Mouse (Mus musculus) midbrain, embryonic 14.5 days (tissue): ENCODE results near the gene Sec1. TPM values are rescaled to one million over a fixed set of nuclear protein-coding genes. Genes with fewer than 3 reads are reported as not detected.

ENCODE experiments used
- ATAC-seq: fragments of 200-750 bp; cut with Nextera tagmentation; 2 replicates; pipeline ENCODE4 v1.8.0; 2017; ENCODE audit warnings: moderate number of reproducible peaks, moderate library complexity; ENCODE audit not compliant: low FRiP score, low TSS enrichment
- DNase-seq: peaks from one replicate; pipeline ENCODE4 v3.0.0-alpha.2; 2015
- H3K27ac ChIP-seq: fragments of 300-500 bp; sonication (generic); replicated peaks from 2 replicates; pipeline ENCODE4 v1.5.1; 2014; ENCODE audit warnings: mild to moderate bottlenecking, low read depth, low read length, moderate library complexity
- H3K27me3 ChIP-seq: fragments of 300-500 bp; sonication (generic); 2 replicates; pipeline ENCODE4 v1.6.1; 2014; ENCODE audit warnings: low read length, control low read depth, mixed read lengths; ENCODE audit not compliant: control insufficient read depth, insufficient read depth
- H3K36me3 ChIP-seq: fragments of 300-500 bp; sonication (generic); 2 replicates; pipeline ENCODE4 v1.6.1; 2014; ENCODE audit warnings: low read length, control low read depth; ENCODE audit not compliant: control insufficient read depth, insufficient read depth
- H3K4me1 ChIP-seq: fragments of 300-500 bp; sonication (generic); 2 replicates; pipeline ENCODE4 v1.6.1; 2014; ENCODE audit warnings: mild to moderate bottlenecking, antibody characterized with exemption, low read length, control low read depth; ENCODE audit not compliant: control insufficient read depth, insufficient read depth
- H3K4me2 ChIP-seq: fragments of 300-500 bp; sonication (generic); 2 replicates; pipeline ENCODE4 v1.6.1; 2014; ENCODE audit warnings: mild to moderate bottlenecking, low read length, moderate library complexity
- H3K4me3 ChIP-seq: fragments of 300-500 bp; sonication (generic); replicated peaks from 2 replicates; pipeline ENCODE4 v1.5.1; 2014; ENCODE audit warnings: low read depth, low read length
- H3K9ac ChIP-seq: fragments of 300-500 bp; sonication (generic); replicated peaks from 2 replicates; pipeline ENCODE4 v1.6.1; 2014; ENCODE audit warnings: mild to moderate bottlenecking, low read length, moderate library complexity
- H3K9me3 ChIP-seq: fragments of 300-500 bp; sonication (generic); 2 replicates; pipeline ENCODE4 v1.6.1; 2016; ENCODE audit warnings: low read length, control low read depth, mixed read lengths; ENCODE audit not compliant: control insufficient read depth
- WGBS: fragments of 180-500 bp; shearing (Covaris S2); extraction: QIAGEN DNeasy Blood & Tissue Kit; methylation state at CpG from one replicate; pipeline ENCODE4 v1.1.7; 2014; 5-methylcytosine and 5-hydroxymethylcytosine counted together
- polyA plus RNA-seq: library from polyadenylated mRNA; unstranded; fragments of >200 nt; fragmentation: Nextera tagmentation; extraction: Ambion mirVana; gene quantifications from 2 replicates; pipeline ENCODE4 v1.2.1, GENCODE M21; 2014

Sec1 gene
- polyA plus RNA-seq, 1 experiment from 2014 or later = 0.21 TPM

GRCm38 (mm10) chr7:45715741-45716459, 21.7 kb upstream of the Sec1 start:
- Histone ChIP-seq H3K27me3 (no peaks in the 10 kb centered on the region), H3K9ac (no peak overlapping the region; the same call in 1 of the 2 replicates), H3K4me1 (peaks cover 37% of the 10 kb centered on the region), H3K4me2 (peak overlapping the region; percentile 96), H3K27ac (peak overlapping the region; percentile 43), H3K4me3 (peak overlapping the region; percentile 66), H3K36me3 (peaks cover 46% of the 10 kb centered on the region), H3K9me3 (no peaks in the 10 kb centered on the region)
- DNase-seq (no peak), ATAC-seq (no peak)
- WGBS = 86% methylated on average over 19 of the region's 19 CpGs

DNA sequence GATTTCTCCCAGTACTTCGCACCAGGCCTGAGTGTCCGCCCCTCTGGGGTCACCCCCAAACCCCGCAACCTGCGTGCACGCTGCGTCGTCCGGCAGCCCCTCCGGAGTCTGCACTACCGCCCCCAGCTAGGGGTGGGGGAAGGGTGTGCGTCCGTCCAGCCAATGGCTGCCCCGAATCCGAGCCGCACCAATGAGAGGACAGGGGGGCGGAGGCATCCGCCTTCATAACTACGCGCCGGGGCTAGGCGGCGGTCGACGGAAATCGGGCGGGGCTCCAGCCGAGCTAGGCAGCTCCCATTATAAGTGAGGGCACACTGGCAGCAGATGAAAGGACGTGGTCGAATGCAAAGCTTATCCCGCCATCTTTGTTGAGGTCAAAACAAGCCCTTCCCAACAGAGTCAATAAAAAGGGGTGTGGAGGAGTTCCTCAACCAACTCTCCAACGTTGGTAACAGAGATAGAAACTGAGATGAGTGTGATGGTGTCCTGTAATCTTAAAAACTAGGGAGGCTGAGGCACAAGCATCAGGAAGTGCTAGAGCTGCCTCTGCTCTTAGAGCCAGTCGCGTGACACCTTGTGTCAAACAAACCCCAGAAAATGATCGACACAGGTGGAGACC, 21.0 kb upstream of the Sec1 start, which contains the start of gene Rpl18:
Gene Rpl18 (plus strand): TSS at position 368 of the 619 bp plus-strand sequence.
- peak within 1 kb of the TSS; percentile 74 for H3K27ac ChIP-seq
- H3K4me2 ChIP-seq = peak within 1 kb of the TSS; percentile 96
- WGBS = 8% methylated on average over 34 of the region's 34 CpGs
- DNase-seq (peak; percentile 98), ATAC-seq (peak; percentile 92)
- H3K9ac ChIP-seq = peak within 1 kb of the TSS; percentile 76
- peaks cover 46% of the 10 kb centered on the region for H3K36me3 ChIP-seq
- H3K27me3 ChIP-seq = no peaks in the 10 kb centered on the region
- peaks cover 42% of the 10 kb centered on the region for H3K4me1 ChIP-seq
- H3K4me3 ChIP-seq = peak within 1 kb of the TSS; percentile 66
- no peaks in the 10 kb centered on the region for H3K9me3 ChIP-seq

DNA sequence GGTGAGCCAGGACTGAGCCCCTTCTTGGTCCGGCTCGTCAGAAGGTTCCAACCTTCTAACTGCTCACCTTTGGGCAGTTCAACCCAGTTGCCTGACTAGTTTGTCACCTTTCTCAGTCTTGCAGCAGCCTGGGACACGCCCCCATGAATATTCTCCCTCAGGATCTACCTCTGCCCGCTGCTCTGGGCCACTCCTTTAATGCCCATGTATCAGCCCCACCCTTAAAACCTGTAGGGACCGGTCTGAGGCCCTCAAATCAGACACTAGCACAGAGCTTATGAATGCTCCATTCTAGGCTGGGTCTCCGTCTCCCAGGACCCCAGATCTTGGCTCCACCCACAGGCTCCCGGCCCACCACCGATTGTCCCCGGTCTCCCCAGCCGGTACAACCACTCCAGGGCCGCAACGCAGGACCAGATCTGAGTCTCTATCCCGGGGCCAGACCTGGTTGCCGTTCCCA, 20.5 kb upstream of the Sec1 start:
- H3K27me3 ChIP-seq = no peaks in the 10 kb centered on the region
- H3K27ac ChIP-seq = peak overlapping the region; percentile 74
- peak overlapping the region; percentile 96 for H3K4me2 ChIP-seq
- H3K36me3 ChIP-seq = peaks cover 46% of the 10 kb centered on the region
- peak overlapping the region; percentile 66 for H3K4me3 ChIP-seq
- no peaks in the 10 kb centered on the region for H3K9me3 ChIP-seq
- H3K4me1 ChIP-seq = peaks cover 48% of the 10 kb centered on the region
- DNase-seq = no peak
- peak overlapping the region; percentile 76 for H3K9ac ChIP-seq
- 9% methylated on average over 14 of the region's 14 CpGs for WGBS
- ATAC-seq = no peak; the same call in 1 of the 2 replicates

- Histone ChIP-seq H3K4me3 (peak overlapping the region; percentile 66), H3K27ac (no peak overlapping the region), H3K9ac (no peak overlapping the region; the same call in 1 of the 2 replicates), H3K9me3 (no peaks in the 10 kb centered on the region), H3K36me3 (peaks cover 39% of the 10 kb centered on the region), H3K4me2 (peak overlapping the region; percentile 96), H3K4me1 (peaks cover 51% of the 10 kb centered on the region), H3K27me3 (no peaks in the 10 kb centered on the region)
- 88% methylated on average over 6 of the region's 6 CpGs for WGBS
- DNase-seq (no peak), ATAC-seq (no peak)
Observed at GRCm38 (mm10) chr7:45713881-45714520, 19.8 kb upstream of the Sec1 start.

GRCm38 (mm10) chr7:45713396-45713795, 19.2 kb upstream of the Sec1 start:
- no peak overlapping the region for H3K27ac ChIP-seq
- peaks cover 51% of the 10 kb centered on the region for H3K4me1 ChIP-seq
- DNase-seq = no peak
- no peak for ATAC-seq
- H3K9me3 ChIP-seq = no peaks in the 10 kb centered on the region
- WGBS = 93% methylated on average over 16 of the region's 16 CpGs
- no peak overlapping the region for H3K4me3 ChIP-seq
- no peak overlapping the region for H3K4me2 ChIP-seq
- peaks cover 39% of the 10 kb centered on the region for H3K36me3 ChIP-seq
- no peak overlapping the region for H3K9ac ChIP-seq
- H3K27me3 ChIP-seq = no peaks in the 10 kb centered on the region

DNA sequence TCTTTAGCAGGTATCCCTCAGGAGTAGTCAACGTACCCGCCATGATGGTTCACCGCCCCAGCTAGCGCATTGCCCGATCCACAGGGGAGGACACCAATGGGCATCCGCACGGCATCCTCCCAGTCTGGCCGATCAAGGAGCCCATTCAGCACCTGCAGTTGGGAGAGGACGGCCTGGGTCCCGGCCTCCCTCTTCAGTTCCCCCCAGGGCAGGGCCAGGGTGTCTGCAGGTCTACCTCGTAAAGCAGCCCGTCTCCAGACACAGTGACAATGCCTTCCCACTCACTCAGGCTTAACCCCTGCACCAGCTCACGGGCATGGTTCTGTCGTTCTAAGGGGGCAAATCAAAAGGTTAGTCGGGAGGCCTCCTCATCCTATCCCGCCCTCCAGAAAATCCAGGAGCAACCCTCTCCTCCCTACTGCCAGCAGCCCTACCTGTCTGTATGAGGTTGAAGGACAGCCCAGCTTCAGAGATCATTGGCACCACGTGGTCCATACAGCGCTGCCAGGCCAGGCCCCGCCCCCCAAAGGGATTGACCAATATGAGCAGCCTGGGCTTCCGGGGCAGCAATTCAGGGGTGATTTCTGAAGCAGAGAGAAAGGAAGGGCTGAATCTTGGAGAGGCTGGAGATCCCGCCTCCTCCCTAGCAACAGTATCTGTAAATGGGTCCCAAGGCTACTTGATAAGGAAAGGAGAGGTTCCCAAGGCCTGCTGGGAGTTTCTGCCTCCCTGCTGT, 18.0 kb upstream of the Sec1 start:
- Histone ChIP-seq H3K27ac (no peak overlapping the region), H3K4me3 (no peak overlapping the region), H3K36me3 (peaks cover 39% of the 10 kb centered on the region), H3K9me3 (no peaks in the 10 kb centered on the region), H3K4me1 (peaks cover 62% of the 10 kb centered on the region), H3K4me2 (no peak overlapping the region), H3K27me3 (no peaks in the 10 kb centered on the region), H3K9ac (no peak overlapping the region)
- DNase-seq = no peak
- 88% methylated on average over 20 of the region's 21 CpGs for WGBS
- ATAC-seq = no peak

DNA sequence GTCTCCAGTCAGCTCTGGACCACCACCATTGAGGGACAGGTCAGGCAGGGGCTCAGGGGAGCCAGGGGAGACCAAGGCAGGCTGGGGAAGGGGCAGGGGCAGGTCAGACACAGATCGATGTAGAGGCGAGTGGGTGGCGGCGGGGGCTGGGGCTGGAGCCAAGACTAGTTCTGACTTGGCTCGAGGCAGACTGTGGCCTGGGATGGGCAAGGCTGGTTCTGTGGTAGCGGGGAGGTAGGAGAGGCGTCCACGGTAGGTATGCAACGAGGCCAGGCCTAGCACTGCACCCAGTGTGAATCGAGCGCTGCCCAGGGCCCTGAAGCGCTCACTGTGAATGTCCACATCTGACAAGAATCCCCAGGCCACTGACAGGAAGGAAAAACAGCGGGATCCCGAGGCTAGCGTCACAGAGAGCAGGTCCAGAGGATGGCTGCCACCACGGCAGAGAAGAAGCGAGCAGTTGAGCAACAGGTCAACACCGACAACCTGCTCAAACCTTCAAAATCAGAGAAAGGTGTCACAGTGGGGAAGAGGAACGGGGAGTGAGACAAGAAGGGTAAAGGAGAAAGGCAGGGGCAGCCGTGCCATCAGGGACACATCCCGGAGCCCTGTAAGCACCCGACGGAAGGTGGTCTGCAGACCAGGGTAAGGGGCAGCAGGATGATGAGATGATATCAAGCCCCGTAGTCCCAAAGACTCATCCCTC, 17.3 kb upstream of the Sec1 start:
- Histone ChIP-seq H3K4me3 (no peak overlapping the region), H3K36me3 (peaks cover 39% of the 10 kb centered on the region), H3K27ac (no peak overlapping the region), H3K9ac (no peak overlapping the region), H3K9me3 (no peaks in the 10 kb centered on the region), H3K27me3 (no peaks in the 10 kb centered on the region), H3K4me1 (peaks cover 61% of the 10 kb centered on the region), H3K4me2 (no peak overlapping the region)
- ATAC-seq (no peak), DNase-seq (no peak)
- 93% methylated on average over 24 of the region's 24 CpGs for WGBS
